Mouse (Mus musculus) midbrain, embryonic 12.5 days (tissue): Measurements from ENCODE around the gene Chkb. TPM values are rescaled to one million over a fixed set of nuclear protein-coding genes. Genes with fewer than 3 reads are reported as not detected.
A peak's percentile ranks its signal among the peaks of the same experiment; 100 is the strongest.

Experiments
- ATAC-seq: fragments of 200-750 bp; cut with Nextera tagmentation; 2 replicates; pipeline ENCODE4 v1.8.0; 2017; ENCODE audit warnings: low read depth, moderate TSS enrichment, moderate library complexity; ENCODE audit not compliant: low FRiP score
- H3K27ac ChIP-seq: fragments of 300-500 bp; sonication (generic); replicated peaks from 2 replicates; pipeline ENCODE4 v1.5.1; 2016; ENCODE audit warnings: mild to moderate bottlenecking
- H3K27me3 ChIP-seq: fragments of 300-500 bp; sonication (generic); 2 replicates; pipeline ENCODE4 v1.6.1; 2016; ENCODE audit warnings: mild to moderate bottlenecking
- H3K36me3 ChIP-seq: fragments of 300-500 bp; sonication (generic); 2 replicates; pipeline ENCODE4 v1.6.1; 2016
- H3K4me1 ChIP-seq: fragments of 300-500 bp; sonication (generic); 2 replicates; pipeline ENCODE4 v1.6.1; 2016
- H3K4me2 ChIP-seq: fragments of 300-500 bp; sonication (generic); replicated peaks from 2 replicates; pipeline ENCODE4 v1.6.1; 2016; ENCODE audit warnings: mild to moderate bottlenecking, moderate library complexity
- H3K4me3 ChIP-seq: fragments of 300-500 bp; sonication (generic); 2 replicates; pipeline ENCODE4 v1.5.1; 2016; ENCODE audit warnings: mild to moderate bottlenecking
- H3K9ac ChIP-seq: fragments of 300-500 bp; sonication (generic); replicated peaks from 2 replicates; pipeline ENCODE4 v1.6.1; 2016; ENCODE audit warnings: mild to moderate bottlenecking, moderate library complexity
- H3K9me3 ChIP-seq: fragments of 300-500 bp; sonication (generic); 2 replicates; pipeline ENCODE4 v1.6.1; 2016; ENCODE audit warnings: mild to moderate bottlenecking
- WGBS: fragments of 180-500 bp; shearing (Covaris S2); methylation state at CpG from one replicate; pipeline ENCODE4 v1.1.7; 2016; 5-methylcytosine and 5-hydroxymethylcytosine counted together
- polyA plus RNA-seq: library from polyadenylated mRNA; unstranded; fragments of >200 nt; fragmentation: Nextera tagmentation; extraction: Ambion mirVana; gene quantifications from 2 replicates; pipeline ENCODE4 v1.2.1, GENCODE M21; 2016

The Chkb gene
- polyA plus RNA-seq, 1 experiment from 2014 or later = 67.5 TPM

GRCm38 (mm10) chr15:89468577-89468976 lies 38.9 kb upstream of the Chkb start:
- no peak overlapping the region for H3K4me2 ChIP-seq
- peaks cover 5% of the 10 kb centered on the region; the same call in 1 of the 2 replicates for H3K4me1 ChIP-seq
- no peak overlapping the region for H3K9ac ChIP-seq
- no peaks in the 10 kb centered on the region for H3K9me3 ChIP-seq
- no peak overlapping the region for H3K27ac ChIP-seq
- 29% methylated on average over 2 of the region's 2 CpGs for WGBS
- ATAC-seq = no peak
- H3K36me3 ChIP-seq = 0 out of 2 replicates have a peak, but pooled peaks cover 4% of the 10 kb centered on the region
- H3K27me3 ChIP-seq = no peaks in the 10 kb centered on the region
- no peak overlapping the region for H3K4me3 ChIP-seq

GRCm38 (mm10) chr15:89465052-89465451 lies 35.3 kb upstream of the Chkb start:
- Histone ChIP-seq H3K36me3 (peaks cover 34% of the 10 kb centered on the region), H3K4me1 (peaks cover 5% of the 10 kb centered on the region; the same call in 1 of the 2 replicates), H3K4me2 (no peak overlapping the region), H3K27ac (peak overlapping the region; percentile 30; the same call in 1 of the 2 replicates), H3K27me3 (no peaks in the 10 kb centered on the region), H3K4me3 (no peak overlapping the region), H3K9me3 (no peaks in the 10 kb centered on the region), H3K9ac (no peak overlapping the region)
- ATAC-seq = peak; percentile 42; the same call in 1 of the 2 replicates
- 3% methylated on average over 1 of the region's 1 CpGs for WGBS

GRCm38 (mm10) chr15:89463334-89464235 lies 33.9 kb upstream of the Chkb start:
- WGBS = 66% methylated on average over 5 of the region's 5 CpGs
- Histone ChIP-seq H3K4me2 (no peak overlapping the region), H3K27me3 (no peaks in the 10 kb centered on the region), H3K4me3 (no peak overlapping the region), H3K36me3 (peaks cover 45% of the 10 kb centered on the region), H3K4me1 (peaks cover 5% of the 10 kb centered on the region; the same call in 1 of the 2 replicates), H3K27ac (no peak overlapping the region), H3K9me3 (no peaks in the 10 kb centered on the region), H3K9ac (no peak overlapping the region)
- ATAC-seq = no peak

GRCm38 (mm10) chr15:89462176-89462575 lies 32.5 kb upstream of the Chkb start:
- 84% methylated on average over 7 of the region's 7 CpGs for WGBS
- ATAC-seq = no peak
- Histone ChIP-seq H3K27me3 (no peaks in the 10 kb centered on the region), H3K9ac (no peak overlapping the region), H3K9me3 (no peaks in the 10 kb centered on the region), H3K36me3 (peaks cover 59% of the 10 kb centered on the region), H3K4me2 (no peak overlapping the region), H3K4me3 (no peak overlapping the region), H3K27ac (no peak overlapping the region), H3K4me1 (peaks cover 5% of the 10 kb centered on the region; the same call in 1 of the 2 replicates)

- no peak for ATAC-seq
- 89% methylated on average over 15 of the region's 15 CpGs for WGBS
- H3K27me3 ChIP-seq = no peaks in the 10 kb centered on the region
- H3K9me3 ChIP-seq = no peaks in the 10 kb centered on the region
- no peak overlapping the region for H3K4me2 ChIP-seq
- H3K36me3 ChIP-seq = peaks cover 68% of the 10 kb centered on the region
- no peak overlapping the region for H3K27ac ChIP-seq
- H3K9ac ChIP-seq = no peak overlapping the region
- H3K4me3 ChIP-seq = no peak overlapping the region
- H3K4me1 ChIP-seq = peaks cover 5% of the 10 kb centered on the region; the same call in 1 of the 2 replicates
These were observed 31.6 kb upstream of the Chkb start for GRCm38 (mm10) chr15:89461321-89461720.

- no peaks in the 10 kb centered on the region for H3K27me3 ChIP-seq
- WGBS = 83% methylated on average over 10 of the region's 10 CpGs
- ATAC-seq = no peak
- no peak overlapping the region for H3K4me3 ChIP-seq
- no peak overlapping the region for H3K27ac ChIP-seq
- no peaks in the 10 kb centered on the region for H3K9me3 ChIP-seq
- no peak overlapping the region for H3K4me2 ChIP-seq
- no peak overlapping the region for H3K9ac ChIP-seq
- H3K36me3 ChIP-seq = peaks cover 68% of the 10 kb centered on the region
- peaks cover 13% of the 10 kb centered on the region for H3K4me1 ChIP-seq
These were observed 30.6 kb upstream of the Chkb start for GRCm38 (mm10) chr15:89460298-89460697.

GRCm38 (mm10) chr15:89459821-89460220 lies 30.1 kb upstream of the Chkb start:
- no peak for ATAC-seq
- H3K27ac ChIP-seq = no peak overlapping the region
- H3K27me3 ChIP-seq = no peaks in the 10 kb centered on the region
- H3K4me2 ChIP-seq = no peak overlapping the region
- H3K4me3 ChIP-seq = no peak overlapping the region
- no peak overlapping the region for H3K9ac ChIP-seq
- H3K9me3 ChIP-seq = no peaks in the 10 kb centered on the region
- H3K36me3 ChIP-seq = peaks cover 68% of the 10 kb centered on the region
- whole genome bisulfite sequencing = 90% methylated on average over 7 of the region's 7 CpGs
- peaks cover 13% of the 10 kb centered on the region for H3K4me1 ChIP-seq

- no peaks in the 10 kb centered on the region for H3K9me3 ChIP-seq
- no peaks in the 10 kb centered on the region for H3K27me3 ChIP-seq
- peaks cover 68% of the 10 kb centered on the region for H3K36me3 ChIP-seq
- H3K4me1 ChIP-seq = peaks cover 17% of the 10 kb centered on the region
- no peak overlapping the region for H3K27ac ChIP-seq
- 95% methylated on average over 15 of the region's 15 CpGs for WGBS
- no peak overlapping the region for H3K4me3 ChIP-seq
- no peak overlapping the region for H3K4me2 ChIP-seq
- ATAC-seq = no peak
- H3K9ac ChIP-seq = no peak overlapping the region
These were observed 29.2 kb upstream of the Chkb start for GRCm38 (mm10) chr15:89458942-89459341.

- H3K4me2 ChIP-seq = peak overlapping the region; percentile 90
- peaks cover 40% of the 10 kb centered on the region for H3K36me3 ChIP-seq
- ATAC-seq = no peak
- no peaks in the 10 kb centered on the region for H3K9me3 ChIP-seq
- peak overlapping the region; percentile 73 for H3K9ac ChIP-seq
- peaks cover 24% of the 10 kb centered on the region for H3K27me3 ChIP-seq
- H3K4me1 ChIP-seq = peaks cover 23% of the 10 kb centered on the region
- peak overlapping the region; percentile 64 for H3K4me3 ChIP-seq
- WGBS = 72% methylated on average over 6 of the region's 6 CpGs
- no peak overlapping the region for H3K27ac ChIP-seq
These were observed 25.9 kb upstream of the Chkb start for GRCm38 (mm10) chr15:89455642-89456041.

GRCm38 (mm10) chr15:89454857-89455256 lies 25.1 kb upstream of the Chkb start:
- Histone ChIP-seq H3K27ac (peak overlapping the region; percentile 54), H3K9ac (peak overlapping the region; percentile 73), H3K27me3 (peaks cover 24% of the 10 kb centered on the region), H3K4me3 (peak overlapping the region; percentile 64), H3K4me1 (peaks cover 23% of the 10 kb centered on the region), H3K36me3 (peaks cover 33% of the 10 kb centered on the region), H3K4me2 (peak overlapping the region; percentile 90), H3K9me3 (no peaks in the 10 kb centered on the region)
- peak; percentile 35 for ATAC-seq
- WGBS = 8% methylated on average over 4 of the region's 6 CpGs

- Histone ChIP-seq H3K27ac (peak within 1 kb of the TSS; percentile 54), H3K4me1 (peaks cover 23% of the 10 kb centered on the region), H3K9me3 (no peaks in the 10 kb centered on the region), H3K36me3 (peaks cover 27% of the 10 kb centered on the region), H3K4me3 (peak within 1 kb of the TSS; percentile 64), H3K27me3 (peaks cover 27% of the 10 kb centered on the region), H3K4me2 (peak within 1 kb of the TSS; percentile 90), H3K9ac (peak within 1 kb of the TSS; percentile 73)
- under 1% methylated on average over 53 of the region's 53 CpGs for WGBS
- peak; percentile 78 for ATAC-seq
These were observed 24.3 kb upstream of the Chkb start, which contains the start of gene Mapk8ip2 for GRCm38 (mm10) chr15:89453865-89454478. Gene Mapk8ip2 (plus strand): TSS chr15:89453913.
